Mouse (Mus musculus): ENCODE results near the gene Klk1b11.

DNA sequence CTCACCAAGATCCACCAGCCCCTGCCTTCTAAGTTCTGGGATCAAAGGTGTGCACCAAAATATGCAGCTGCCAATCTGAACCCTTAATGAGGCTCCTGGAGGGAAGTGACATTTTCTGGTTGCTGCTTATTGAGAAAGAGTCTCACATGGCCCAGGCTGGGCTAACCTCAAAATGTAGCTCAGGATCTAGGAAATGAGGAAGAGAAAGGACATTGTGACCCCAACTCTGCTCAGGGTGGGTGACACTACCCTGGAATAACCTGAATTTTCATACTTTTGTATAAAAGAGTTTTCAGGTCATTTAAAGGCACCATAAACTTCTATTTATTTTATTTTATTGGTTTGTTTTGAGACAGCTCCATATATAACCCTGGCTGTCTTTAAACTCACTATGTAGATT, 10.0 kb upstream of the Klk1b11 start:
- TF ChIP-seq CTCF (IDR thresholded peaks at IDR 0.05; ENCODE audit: low read depth) = no peak
- no peak for TF ChIP-seq EP300 (IDR thresholded peaks at IDR 0.05; ENCODE audit: low read depth)

All from liver, embryonic 14.5 days (tissue).